Mouse (Mus musculus) left cerebral cortex, adult 18-20 months (tissue): ENCODE results near the gene Rdh5. TPM values are rescaled to one million over a fixed set of nuclear protein-coding genes. Genes with fewer than 3 reads are reported as not detected.

ENCODE experiments used
- DNase-seq, 2 experiments: peaks; one replicate each; pipeline ENCODE4 v3.0.0; 2021 to 2022; ENCODE audit warnings: low spot score in 2 of 2, mixed read lengths in 1 of 2
- total RNA-seq, 2 experiments: library from RNA; stranded (reverse); gene quantifications; 2 replicates each; pipeline ENCODE4 v1.2.3; 2021

Rdh5 gene
- total RNA-seq, 2 experiments from 2014 or later = 3.6 to 7.6 TPM

GRCm38 (mm10) chr10:128870341-128870740, 52.3 kb downstream of the Rdh5 start:
- no peak for DNase-seq

- no peak for DNase-seq
Measured at GRCm38 (mm10) chr10:128866518-128866917, 56.2 kb downstream of the Rdh5 start.

DNA sequence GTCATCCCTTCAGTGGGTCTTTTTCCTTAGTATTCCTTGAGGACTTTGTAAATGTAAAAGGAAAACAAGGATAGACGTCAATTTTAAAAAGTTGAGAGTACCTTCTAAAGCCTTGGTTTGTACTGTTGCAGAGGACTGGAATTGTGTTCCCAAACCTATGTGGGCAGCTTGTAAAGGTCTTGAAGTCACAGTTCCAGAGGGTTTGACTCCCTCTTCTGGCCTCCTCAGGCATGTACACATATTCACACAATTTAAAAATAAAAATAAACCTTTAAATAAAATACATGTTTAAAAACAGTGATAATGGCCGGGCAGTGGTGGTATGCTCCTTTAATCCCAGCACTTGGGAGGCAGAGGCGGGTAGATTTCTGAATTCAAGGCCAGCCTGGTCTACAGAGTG, 56.6 kb downstream of the Rdh5 start:
- no peak for DNase-seq

Other genes starting within 250 kb of the Rdh5 start
- gene Suox, start 248.8 kb downstream of the Rdh5 start, total RNA-seq = 10 to 100 TPM; 12.2 to 12.4 TPM
- 100 to 1,000 TPM; 131 to 136 TPM for gene Rab5b, start 226.6 kb downstream of the Rdh5 start, total RNA-seq
- under 1 TPM; 0.54 to 0.88 TPM for gene Pmel, start 218.7 kb downstream of the Rdh5 start, total RNA-seq
- 1 to 10 TPM; 1.4 to 2.6 TPM for gene Cdk2, start 217.9 kb downstream of the Rdh5 start, total RNA-seq
- 1 to 10 TPM; 8.2 to 8.5 TPM for gene Dgka, start 178.0 kb downstream of the Rdh5 start, total RNA-seq
- 10 to 100 TPM; 25.0 to 25.7 TPM for gene Pym1, start 175.0 kb downstream of the Rdh5 start, total RNA-seq
- under 1 TPM; 0.63 to 0.66 TPM for gene Mmp19, start 132.0 kb downstream of the Rdh5 start, total RNA-seq
- gene Dnajc14, start 118.8 kb downstream of the Rdh5 start, total RNA-seq = 10 to 100 TPM; 64.6 to 67.0 TPM
- 1 to 10 TPM; 6.9 to 7.1 TPM for gene Tmem198b, start 118.5 kb downstream of the Rdh5 start, total RNA-seq
- 10 to 100 TPM; 39.5 to 39.6 TPM for gene Sarnp, start 105.6 kb downstream of the Rdh5 start, total RNA-seq
- gene Ormdl2, start 101.2 kb downstream of the Rdh5 start, total RNA-seq = 1 to 10 TPM; 8.0 to 8.6 TPM
- 10 to 100 TPM; 12.5 to 15.2 TPM for gene Gdf11, start 31.2 kb downstream of the Rdh5 start, total RNA-seq
- 10 to 100 TPM; 69.1 to 71.4 TPM for gene Cd63, start 21.9 kb downstream of the Rdh5 start, total RNA-seq
- 10 to 100 TPM; 79.8 to 82.3 TPM for gene Bloc1s1, start 1.1 kb upstream of the Rdh5 start, total RNA-seq
- gene Itga7, start 10.9 kb upstream of the Rdh5 start, total RNA-seq = 10 to 100 TPM; 13.5 TPM
- gene Mettl7b, start 38.1 kb upstream of the Rdh5 start, total RNA-seq = not detected
- not detected for gene Olfr9, start 66.5 kb upstream of the Rdh5 start, total RNA-seq
- gene Olfr763, start 87.9 kb upstream of the Rdh5 start, total RNA-seq = not detected
- gene Olfr764-ps1, start 117.0 kb upstream of the Rdh5 start, total RNA-seq = not detected
- not detected for gene Olfr765, start 127.1 kb upstream of the Rdh5 start, total RNA-seq
- gene Olfr766-ps1, start 146.1 kb upstream of the Rdh5 start, total RNA-seq = not detected
- gene Olfr767, start 160.0 kb upstream of the Rdh5 start, total RNA-seq = not detected
- not detected for gene Olfr768, start 176.5 kb upstream of the Rdh5 start, total RNA-seq
- gene Olfr769, start 195.0 kb upstream of the Rdh5 start, total RNA-seq = not detected
- gene Olfr770, start 216.1 kb upstream of the Rdh5 start, total RNA-seq = not detected
- gene Olfr771, start 241.9 kb upstream of the Rdh5 start, total RNA-seq = not detected